Mouse (Mus musculus): ENCODE results near the gene Trim52. TPM values are rescaled to one million over a fixed set of nuclear protein-coding genes. Genes with fewer than 3 reads are reported as not detected.

Gene Trim52
- not detected in 2 replicates for polyA plus RNA-seq (2015; fragmentation: Nextera tagmentation; extraction: Ambion mirVana)

GRCm38 (mm10) chr14:106105980-106106379 is at the start of gene Trim52:
Trim52 (plus strand) TSS chr14:106106198.

Other genes starting within 250 kb of the Trim52 start
- gene Spry2, start 209.4 kb upstream of the Trim52 start, polyA plus RNA-seq (2015; fragmentation: Nextera tagmentation; extraction: Ambion mirVana): 54.2 and 63.0 TPM in 2 replicates

All from neural tube, postnatal 0 days (tissue).